Mouse (Mus musculus) heart, embryonic 13.5 days (tissue): ENCODE data around the gene Cdk17. TPM values are rescaled to one million over a fixed set of nuclear protein-coding genes. Genes with fewer than 3 reads are reported as not detected.

Experiments used
- ATAC-seq: fragments of 200-750 bp; cut with Nextera tagmentation; 2 replicates; pipeline ENCODE4 v1.8.0; 2017; ENCODE audit warnings: moderate TSS enrichment; ENCODE audit not compliant: insufficient number of reproducible peaks, low FRiP score, low TSS enrichment; ENCODE audit errors: extremely low read depth
- H3K27ac ChIP-seq: fragments of 300-500 bp; sonication (generic); replicated peaks from 2 replicates; pipeline ENCODE4 v1.5.1; 2015; ENCODE audit warnings: moderate library complexity, mild to moderate bottlenecking, inconsistent platforms
- H3K27me3 ChIP-seq: fragments of 300-500 bp; sonication (generic); replicated peaks from 2 replicates; pipeline ENCODE4 v1.6.1; 2015; ENCODE audit warnings: mild to moderate bottlenecking, inconsistent platforms
- H3K36me3 ChIP-seq: fragments of 300-500 bp; sonication (generic); 2 replicates; pipeline ENCODE4 v1.6.1; 2015; ENCODE audit warnings: mild to moderate bottlenecking, inconsistent platforms
- H3K4me1 ChIP-seq: fragments of 300-500 bp; sonication (generic); 2 replicates; pipeline ENCODE4 v1.6.1; 2015; ENCODE audit warnings: inconsistent platforms
- H3K4me2 ChIP-seq: fragments of 300-500 bp; sonication (generic); 2 replicates; pipeline ENCODE4 v1.6.1; 2015; ENCODE audit warnings: inconsistent platforms, mild to moderate bottlenecking, moderate library complexity
- H3K4me3 ChIP-seq: fragments of 300-500 bp; sonication (generic); 2 replicates; pipeline ENCODE4 v1.5.1; 2015; ENCODE audit warnings: moderate library complexity, mild to moderate bottlenecking, inconsistent platforms
- H3K9ac ChIP-seq: fragments of 300-500 bp; sonication (generic); 2 replicates; pipeline ENCODE4 v1.6.1; 2015; ENCODE audit warnings: inconsistent platforms, mild to moderate bottlenecking, moderate library complexity
- H3K9me3 ChIP-seq: fragments of 300-500 bp; sonication (generic); 2 replicates; pipeline ENCODE4 v1.6.1; 2016; ENCODE audit warnings: inconsistent platforms
- WGBS: fragments of 180-500 bp; shearing (Covaris S2); methylation state at CpG from one replicate; pipeline ENCODE4 v1.1.7; 2015; ENCODE audit warnings: mixed read lengths; 5-methylcytosine and 5-hydroxymethylcytosine counted together
- microRNA counts: library from miRNA; unstranded; fragments of <30 nt; microRNA quantifications from one replicate; lab custom pipeline; 2016
- microRNA-seq: library from miRNA; unstranded; fragments of <30 nt; microRNA quantifications from one replicate; pipeline ENCODE4, GENCODE M21; 2016
- polyA plus RNA-seq: library from polyadenylated mRNA; unstranded; fragments of >200 nt; fragmentation: Nextera tagmentation; extraction: Ambion mirVana; gene quantifications from 2 replicates; pipeline ENCODE4 v1.2.1, GENCODE M21; 2015

The Cdk17 gene
- polyA plus RNA-seq, 1 experiment from 2014 or later, result 15.0 TPM

GRCm38 (mm10) chr10:93310721-93311411 lies 150.2 kb downstream of the Cdk17 start, which contains the start of gene Elk3:
Elk3 (minus strand) TSS chr10:93311135.
- Histone ChIP-seq H3K9me3 (no peaks in the 10 kb centered on the region), H3K4me1 (peaks cover 25% of the 10 kb centered on the region), H3K27me3 (peaks cover 8% of the 10 kb centered on the region; the same call in 1 of the 2 replicates), H3K36me3 (no peaks in the 10 kb centered on the region), H3K4me2 (peak within 1 kb of the TSS; percentile 96), H3K9ac (peak within 1 kb of the TSS; percentile 92), H3K27ac (peak within 1 kb of the TSS; percentile 97), H3K4me3 (peak within 1 kb of the TSS; percentile 84)
- WGBS, result under 1% methylated on average over 46 of the region's 53 CpGs
- peak; percentile 66 for ATAC-seq

GRCm38 (mm10) chr10:93311576-93311975 lies 150.9 kb downstream of the Cdk17 start:
- Histone ChIP-seq H3K4me3 (peak overlapping the region; percentile 84), H3K27me3 (peaks cover 8% of the 10 kb centered on the region; the same call in 1 of the 2 replicates), H3K9ac (peak overlapping the region; percentile 92)

More at GRCm38 (mm10) chr10:93311576-93311975, 150.9 kb downstream of the Cdk17 start:
- Histone ChIP-seq H3K36me3 (no peaks in the 10 kb centered on the region), H3K4me1 (peaks cover 23% of the 10 kb centered on the region; the same call in 1 of the 2 replicates), H3K9me3 (no peaks in the 10 kb centered on the region), H3K4me2 (peak overlapping the region; percentile 96), H3K27ac (peak overlapping the region; percentile 97)
- no peak for ATAC-seq
- 15% methylated on average over 4 of the region's 4 CpGs for WGBS

MicroRNAs within 50 kb of the gene (microRNA counts, 519-probe panel; counts per million panel counts)
- microRNA mmu-miR-1931 (lab: Ali Mortazavi, UCI), result 209 counts per million, percentile 61 among the panel's probes with 10 or more counts

Small RNAs within 50 kb of the gene (microRNA-seq; reads per million reads assigned to microRNA genes)
- 1.2 reads per million for gene Mir1931

Other genes starting within 250 kb of the Cdk17 start
- 0.14 and 0.23 TPM in 2 replicates for gene Cfap54, start 79.3 kb upstream of the Cdk17 start, polyA plus RNA-seq
- gene Elk3, start 150.3 kb downstream of the Cdk17 start, polyA plus RNA-seq, result 34.5 and 38.3 TPM in 2 replicates